Mouse (Mus musculus) G1E (cell line): ENCODE data around the gene Scel. TPM values are rescaled to one million over a fixed set of nuclear protein-coding genes. Genes with fewer than 3 reads are reported as not detected.

Experiments
- ATAC-seq: 2 replicates; pipeline ENCODE4 v1.8.0; 2016; ENCODE audit warnings: mild to moderate bottlenecking; ENCODE audit not compliant: insufficient number of reproducible peaks, poor library complexity, low FRiP score, severe bottlenecking; ENCODE audit errors: extremely low read depth
- DNase-seq: peaks from one replicate; pipeline ENCODE4 v3.0.0; 2012; ENCODE audit warnings: low spot score
- H3K27me3 ChIP-seq: 2 replicates; pipeline ENCODE4 v1.6.1; 2012; ENCODE audit warnings: mild to moderate bottlenecking, low read length, inconsistent platforms; ENCODE audit not compliant: insufficient read depth
- H3K36me3 ChIP-seq: replicated peaks from 2 replicates; pipeline ENCODE3; 2012; ENCODE audit warnings: mild to moderate bottlenecking, inconsistent platforms
- H3K4me1 ChIP-seq: 2 replicates; pipeline ENCODE4 v1.6.1; 2012; ENCODE audit warnings: low read depth, low read length, inconsistent platforms, mixed read lengths; ENCODE audit not compliant: insufficient read depth
- H3K4me3 ChIP-seq: 2 replicates; pipeline ENCODE4 v1.5.1; 2012; ENCODE audit warnings: low read depth, mild to moderate bottlenecking, inconsistent platforms, low read length, moderate library complexity, mixed read lengths
- H3K9me3 ChIP-seq: replicated peaks from 2 replicates; pipeline ENCODE4 v1.6.1; 2012; ENCODE audit warnings: inconsistent platforms
- CTCF ChIP-seq: IDR thresholded peaks from 2 replicates; pipeline ENCODE4 v1.5.1; 2012; ENCODE audit warnings: low read depth, low read length, inconsistent platforms, mixed read lengths
- GATA1 ChIP-seq: IDR thresholded peaks from 2 replicates; pipeline ENCODE4 v1.6.1; 2012; ENCODE audit warnings: borderline replicate concordance, low read length, inconsistent platforms, mixed read lengths
- GATA2 ChIP-seq: IDR thresholded peaks from 2 replicates; pipeline ENCODE4 v1.6.1; 2012; ENCODE audit warnings: low read depth, low read length, inconsistent platforms, borderline replicate concordance
- POLR2AphosphoS5 ChIP-seq: IDR thresholded peaks from 2 replicates; pipeline ENCODE4 v1.6.1; 2012; ENCODE audit warnings: low read depth, low read length, inconsistent platforms; ENCODE audit not compliant: insufficient replicate concordance
- TAL1 ChIP-seq: conservative IDR thresholded peaks from 2 replicates; pipeline ENCODE4 v1.6.1; 2012; ENCODE audit warnings: low read depth, low read length, inconsistent platforms, mixed read lengths
- polyA plus RNA-seq: library from polyadenylated mRNA; stranded (reverse); fragments of >175 nt; gene quantifications from 2 replicates; pipeline ENCODE4 v1.2.3, GENCODE M21; 2012
- total RNA-seq, 2 experiments: library from RNA; stranded (forward) in 1 of 2; stranded (reverse) in 1 of 2; fragments of 200-1000 nt in 1 of 2; fragments of >200 nt in 1 of 2; fragmentation: Nextera tagmentation in 1 of 2; gene quantifications; 2 replicates each; pipeline ENCODE4 v1.2.3; 2014 to 2017

The Scel gene
- total and polyA plus RNA-seq, 3 experiments = not detected

GRCm38 (mm10) chr14:103614272-103614587, 101.1 kb downstream of the Scel start:
- Histone ChIP-seq H3K36me3 (no peaks in the 10 kb centered on the region), H3K4me3 (no peak overlapping the region), H3K27me3 (no peaks in the 10 kb centered on the region), H3K9me3 (peaks cover 18% of the 10 kb centered on the region), H3K4me1 (no peaks in the 10 kb centered on the region)
- DNase-seq (no peak), ATAC-seq (no peak)
- TF ChIP-seq GATA1 = no peak
- TF ChIP-seq GATA2 = no peak
- TF ChIP-seq POLR2AphosphoS5 = no peak
- no peak for TF ChIP-seq TAL1
- no peak for TF ChIP-seq CTCF

GRCm38 (mm10) chr14:103619756-103620155, 106.6 kb downstream of the Scel start:
- Histone ChIP-seq H3K4me1 (no peaks in the 10 kb centered on the region), H3K27me3 (no peaks in the 10 kb centered on the region), H3K36me3 (no peaks in the 10 kb centered on the region), H3K9me3 (peaks cover 29% of the 10 kb centered on the region), H3K4me3 (no peak overlapping the region)
- ATAC-seq = no peak
- DNase-seq = no peak
- no peak for TF ChIP-seq GATA2
- TF ChIP-seq GATA1 = no peak
- no peak for TF ChIP-seq TAL1
- TF ChIP-seq POLR2AphosphoS5 = no peak
- TF ChIP-seq CTCF = no peak

- Histone ChIP-seq H3K27me3 (no peaks in the 10 kb centered on the region), H3K4me1 (no peaks in the 10 kb centered on the region), H3K36me3 (no peaks in the 10 kb centered on the region), H3K4me3 (no peak overlapping the region), H3K9me3 (peaks cover 37% of the 10 kb centered on the region)
- DNase-seq (no peak), ATAC-seq (no peak)
- no peak for TF ChIP-seq CTCF
- no peak for TF ChIP-seq POLR2AphosphoS5
- TF ChIP-seq TAL1 = no peak
- TF ChIP-seq GATA2 = no peak
- no peak for TF ChIP-seq GATA1
Measured at GRCm38 (mm10) chr14:103621207-103621606, 108.1 kb downstream of the Scel start.

GRCm38 (mm10) chr14:103626100-103626499, 113.0 kb downstream of the Scel start:
- no peak overlapping the region for H3K4me3 ChIP-seq
- DNase-seq (no peak), ATAC-seq (no peak)
- H3K36me3 ChIP-seq = no peaks in the 10 kb centered on the region
- no peaks in the 10 kb centered on the region for H3K4me1 ChIP-seq
- no peak for TF ChIP-seq CTCF
- TF ChIP-seq TAL1 = no peak
- no peak for TF ChIP-seq GATA1
- no peak for TF ChIP-seq GATA2
- peaks cover 48% of the 10 kb centered on the region for H3K9me3 ChIP-seq
- no peaks in the 10 kb centered on the region for H3K27me3 ChIP-seq

GRCm38 (mm10) chr14:103629639-103630364, 116.7 kb downstream of the Scel start:
- no peak for DNase-seq
- no peak overlapping the region for H3K4me3 ChIP-seq
- H3K27me3 ChIP-seq = no peaks in the 10 kb centered on the region
- peaks cover 39% of the 10 kb centered on the region for H3K9me3 ChIP-seq
- H3K4me1 ChIP-seq = no peaks in the 10 kb centered on the region
- TF ChIP-seq CTCF (no peak), POLR2AphosphoS5 (no peak), GATA1 (no peak), GATA2 (no peak), TAL1 (no peak)
- no peaks in the 10 kb centered on the region for H3K36me3 ChIP-seq
- no peak for ATAC-seq

- Histone ChIP-seq H3K4me1 (no peaks in the 10 kb centered on the region), H3K4me3 (no peak overlapping the region), H3K9me3 (peaks cover 37% of the 10 kb centered on the region), H3K27me3 (no peaks in the 10 kb centered on the region), H3K36me3 (no peaks in the 10 kb centered on the region)
- DNase-seq (no peak), ATAC-seq (no peak)
- no peak for TF ChIP-seq POLR2AphosphoS5
- no peak for TF ChIP-seq CTCF
- no peak for TF ChIP-seq GATA2
- no peak for TF ChIP-seq TAL1
- no peak for TF ChIP-seq GATA1
Measured at GRCm38 (mm10) chr14:103630545-103630944, 117.4 kb downstream of the Scel start.
